Mouse (Mus musculus) small intestine, adult 2 months (tissue): ENCODE results near the gene Cabcoco1. TPM values are rescaled to one million over a fixed set of nuclear protein-coding genes. Genes with fewer than 3 reads are reported as not detected.

ENCODE experiments used
- H3K27ac ChIP-seq: fragments of 200-500 bp; 2 replicates; pipeline ENCODE4 v1.5.1; 2012; ENCODE audit warnings: low read depth, low read length, control low read depth, inconsistent platforms; ENCODE audit not compliant: insufficient read depth
- H3K27me3 ChIP-seq: fragments of 200-500 bp; 2 replicates; pipeline ENCODE4 v1.6.1; 2012; ENCODE audit warnings: mild to moderate bottlenecking, moderate library complexity, low read length, inconsistent platforms; ENCODE audit not compliant: control insufficient read depth, insufficient read depth
- H3K36me3 ChIP-seq: fragments of 200-500 bp; 2 replicates; pipeline ENCODE4 v1.6.1; 2012; ENCODE audit warnings: mild to moderate bottlenecking, low read length, control low read depth, inconsistent platforms; ENCODE audit not compliant: control insufficient read depth, insufficient read depth
- H3K4me1 ChIP-seq: fragments of 200-500 bp; 2 replicates; pipeline ENCODE4 v1.6.1; 2012; ENCODE audit warnings: low read length, inconsistent platforms, mixed read lengths; ENCODE audit not compliant: control insufficient read depth, insufficient read depth, insufficient read length
- H3K4me3 ChIP-seq: fragments of 200-500 bp; 2 replicates; pipeline ENCODE4 v1.5.1; 2012; ENCODE audit warnings: low read depth, mild to moderate bottlenecking, control low read depth, inconsistent platforms, low read length, moderate library complexity
- CTCF ChIP-seq: fragments of 200-500 bp; IDR thresholded peaks from 2 replicates; pipeline ENCODE4 v1.5.1; 2012; ENCODE audit warnings: low read depth, mild to moderate bottlenecking, control low read depth, inconsistent platforms, low read length, moderate library complexity, mixed read lengths; ENCODE audit not compliant: insufficient replicate concordance, insufficient read length; ENCODE audit errors: extremely low read depth
- POLR2A ChIP-seq: fragments of 200-500 bp; IDR thresholded peaks from 2 replicates; pipeline ENCODE4 v1.6.1; 2012; ENCODE audit warnings: low read depth, mild to moderate bottlenecking, control low read depth, inconsistent platforms, low read length, moderate library complexity
- whole genome bisulfite sequencing: fragments of 180-500 bp; shearing (Covaris S2); methylation state at CpG from one replicate; pipeline ENCODE4 v1.1.7; 2018; 5-methylcytosine and 5-hydroxymethylcytosine counted together
- polyA plus RNA-seq: library from polyadenylated mRNA; depleted of rRNA; stranded (reverse); fragments of >200 nt; gene quantifications from 2 replicates; pipeline ENCODE4 v1.2.3, GENCODE M21; 2012

The Cabcoco1 gene
- polyA plus RNA-seq, 1 experiment: not detected

- Histone ChIP-seq H3K4me1 (no peaks in the 10 kb centered on the region), H3K36me3 (no peaks in the 10 kb centered on the region), H3K27ac (no peak overlapping the region), H3K27me3 (no peaks in the 10 kb centered on the region), H3K4me3 (no peak overlapping the region)
- whole genome bisulfite sequencing: 73% methylated on average over 13 of the region's 13 CpGs
- no peak for TF ChIP-seq CTCF
- no peak for TF ChIP-seq POLR2A
These were observed 16.6 kb upstream of the Cabcoco1 start for GRCm38 (mm10) chr10:68558105-68558827.

GRCm38 (mm10) chr10:68553677-68554076 is 12.0 kb upstream of the Cabcoco1 start:
- TF ChIP-seq POLR2A (no peak), CTCF (no peak)
- Histone ChIP-seq H3K27me3 (no peaks in the 10 kb centered on the region), H3K4me3 (no peak overlapping the region), H3K27ac (no peak overlapping the region), H3K4me1 (no peaks in the 10 kb centered on the region), H3K36me3 (no peaks in the 10 kb centered on the region)
- WGBS: 88% methylated on average over 3 of the region's 3 CpGs

- no peaks in the 10 kb centered on the region for H3K4me1 ChIP-seq
- no peak overlapping the region for H3K27ac ChIP-seq
- no peaks in the 10 kb centered on the region for H3K36me3 ChIP-seq
- no peaks in the 10 kb centered on the region for H3K27me3 ChIP-seq
- H3K4me3 ChIP-seq: no peak overlapping the region
- 75% methylated on average over 2 of the region's 2 CpGs for WGBS
- TF ChIP-seq POLR2A (no peak), CTCF (no peak)
These were observed 10.9 kb upstream of the Cabcoco1 start for GRCm38 (mm10) chr10:68552556-68552955.

- no peak overlapping the region for H3K27ac ChIP-seq
- no peaks in the 10 kb centered on the region for H3K36me3 ChIP-seq
- 36% methylated on average over 7 of the region's 7 CpGs for WGBS
- H3K27me3 ChIP-seq: no peaks in the 10 kb centered on the region
- H3K4me1 ChIP-seq: no peaks in the 10 kb centered on the region
- no peak overlapping the region for H3K4me3 ChIP-seq
- TF ChIP-seq POLR2A (no peak), CTCF (no peak)
These were observed 9.6 kb upstream of the Cabcoco1 start for GRCm38 (mm10) chr10:68551316-68551715.

- 34% methylated on average over 9 of the region's 9 CpGs for WGBS
- H3K4me1 ChIP-seq: no peaks in the 10 kb centered on the region; the same call in 1 of the 2 replicates
- H3K27me3 ChIP-seq: no peaks in the 10 kb centered on the region
- TF ChIP-seq POLR2A (no peak), CTCF (no peak)
- H3K4me3 ChIP-seq: no peak overlapping the region
- no peak overlapping the region for H3K27ac ChIP-seq
- H3K36me3 ChIP-seq: no peaks in the 10 kb centered on the region
These were observed 9.1 kb upstream of the Cabcoco1 start for GRCm38 (mm10) chr10:68550668-68551267.

GRCm38 (mm10) chr10:68543107-68543506 is 1.4 kb upstream of the Cabcoco1 start:
- TF ChIP-seq CTCF (no peak), POLR2A (no peak)
- Histone ChIP-seq H3K27ac (no peak overlapping the region), H3K36me3 (no peaks in the 10 kb centered on the region), H3K4me1 (peaks cover 10% of the 10 kb centered on the region; the same call in 1 of the 2 replicates), H3K27me3 (no peaks in the 10 kb centered on the region), H3K4me3 (no peak overlapping the region)
- WGBS: 79% methylated on average over 3 of the region's 3 CpGs

GRCm38 (mm10) chr10:68541943-68542420 is 286 bp upstream of the Cabcoco1 start:
- WGBS: 16% methylated on average over 7 of the region's 7 CpGs
- Histone ChIP-seq H3K4me3 (peak overlapping the region; percentile 70), H3K27ac (peak overlapping the region; percentile 78; the same call in 1 of the 2 replicates)

More at GRCm38 (mm10) chr10:68541943-68542420, 286 bp upstream of the Cabcoco1 start:
- TF ChIP-seq POLR2A (no peak), CTCF (no peak)
- Histone ChIP-seq H3K4me1 (peaks cover 10% of the 10 kb centered on the region; the same call in 1 of the 2 replicates), H3K27me3 (no peaks in the 10 kb centered on the region), H3K36me3 (no peaks in the 10 kb centered on the region)
